Mouse (Mus musculus) intestine, embryonic 15.5 days (tissue): ENCODE data around the gene Scaf8. TPM values are rescaled to one million over a fixed set of nuclear protein-coding genes. Genes with fewer than 3 reads are reported as not detected.
"Not testable (repeated sequence)": the region's sequence is repeated elsewhere in the genome, so short reads cannot be mapped to it uniquely, and the experiment has no call there.

Source experiments
- ATAC-seq: fragments of 200-750 bp; cut with Nextera tagmentation; 2 replicates; pipeline ENCODE4 v1.8.0; 2017; ENCODE audit warnings: moderate TSS enrichment, moderate library complexity
- H3K27ac ChIP-seq: fragments of 300-500 bp; sonication (generic); 2 replicates; pipeline ENCODE4 v1.5.1; 2015; ENCODE audit warnings: mild to moderate bottlenecking, inconsistent platforms
- H3K27me3 ChIP-seq: fragments of 300-500 bp; sonication (generic); replicated peaks from 2 replicates; pipeline ENCODE4 v1.6.1; 2015; ENCODE audit warnings: inconsistent platforms
- H3K36me3 ChIP-seq: fragments of 300-500 bp; sonication (generic); 2 replicates; pipeline ENCODE4 v1.6.1; 2015; ENCODE audit warnings: inconsistent platforms
- H3K4me1 ChIP-seq: fragments of 300-500 bp; sonication (generic); replicated peaks from 2 replicates; pipeline ENCODE4 v1.6.1; 2015; ENCODE audit warnings: inconsistent platforms
- H3K4me2 ChIP-seq: fragments of 300-500 bp; sonication (generic); replicated peaks from 2 replicates; pipeline ENCODE4 v1.6.1; 2015; ENCODE audit warnings: mild to moderate bottlenecking, inconsistent platforms
- H3K4me3 ChIP-seq: fragments of 300-500 bp; sonication (generic); replicated peaks from 2 replicates; pipeline ENCODE4 v1.5.1; 2015; ENCODE audit warnings: inconsistent platforms
- H3K9ac ChIP-seq: fragments of 300-500 bp; sonication (generic); 2 replicates; pipeline ENCODE4 v1.6.1; 2015; ENCODE audit warnings: inconsistent platforms
- H3K9me3 ChIP-seq: fragments of 300-500 bp; sonication (generic); 2 replicates; pipeline ENCODE4 v1.6.1; 2016; ENCODE audit warnings: inconsistent platforms
- WGBS: fragments of 180-500 bp; shearing (Covaris S2); methylation state at CpG from one replicate; pipeline ENCODE4 v1.1.7; 2015; 5-methylcytosine and 5-hydroxymethylcytosine counted together
- polyA plus RNA-seq: library from polyadenylated mRNA; unstranded; fragments of >200 nt; fragmentation: Nextera tagmentation; extraction: Ambion mirVana; gene quantifications from 2 replicates; pipeline ENCODE4 v1.2.1, GENCODE M21; 2015

Gene Scaf8
- 16.0 and 16.9 TPM in 2 replicates for polyA plus RNA-seq

GRCm38 (mm10) chr17:3114720-3115379 is at the start of gene Scaf8:
Gene Scaf8, plus strand, starts transcription at chr17:3114972.
- H3K27ac ChIP-seq: peak within 1 kb of the TSS; percentile 99
- H3K4me3 ChIP-seq: peak within 1 kb of the TSS; percentile 84
- peak within 1 kb of the TSS; percentile 93 for H3K9ac ChIP-seq
- peak; percentile 96 for ATAC-seq
- no peaks in the 10 kb centered on the region for H3K27me3 ChIP-seq
- WGBS: under 1% methylated on average over 88 of the region's 91 CpGs
- H3K4me1 ChIP-seq: peaks cover 8% of the 10 kb centered on the region
- no peaks in the 10 kb centered on the region for H3K36me3 ChIP-seq
- peak within 1 kb of the TSS; percentile 76 for H3K4me2 ChIP-seq
- H3K9me3 ChIP-seq: no peaks in the 10 kb centered on the region

GRCm38 (mm10) chr17:3075166-3075872 is 39.5 kb upstream of the Scaf8 start:
- H3K9ac ChIP-seq: no peak overlapping the region
- no peak overlapping the region for H3K4me2 ChIP-seq
- 92% methylated on average over 9 of the region's 9 CpGs for WGBS
- ATAC-seq: no peak
- no peak overlapping the region for H3K27ac ChIP-seq
- peaks cover 11% of the 10 kb centered on the region; the same call in 1 of the 2 replicates for H3K36me3 ChIP-seq
- H3K4me3 ChIP-seq: no peak overlapping the region
- H3K4me1 ChIP-seq: no peaks in the 10 kb centered on the region
- no peaks in the 10 kb centered on the region for H3K27me3 ChIP-seq
- no peaks in the 10 kb centered on the region for H3K9me3 ChIP-seq

GRCm38 (mm10) chr17:3075873-3076245 is 38.9 kb upstream of the Scaf8 start:
- no peak overlapping the region for H3K4me3 ChIP-seq
- no peak overlapping the region for H3K9ac ChIP-seq
- no peak for ATAC-seq
- H3K27ac ChIP-seq: no peak overlapping the region
- H3K4me1 ChIP-seq: no peaks in the 10 kb centered on the region
- H3K36me3 ChIP-seq: peaks cover 11% of the 10 kb centered on the region; the same call in 1 of the 2 replicates
- H3K27me3 ChIP-seq: no peaks in the 10 kb centered on the region
- no peaks in the 10 kb centered on the region for H3K9me3 ChIP-seq
- WGBS: 93% methylated on average over 4 of the region's 4 CpGs
- H3K4me2 ChIP-seq: no peak overlapping the region

GRCm38 (mm10) chr17:3077936-3078335 is 36.8 kb upstream of the Scaf8 start:
- not testable (repeated sequence) for H3K9me3 ChIP-seq, H3K27ac ChIP-seq, H3K4me2 ChIP-seq, H3K27me3 ChIP-seq, H3K4me1 ChIP-seq, H3K9ac ChIP-seq, ATAC-seq, H3K4me3 ChIP-seq
- WGBS: 87% methylated on average over 9 of the region's 9 CpGs
- peaks cover 11% of the 10 kb centered on the region; the same call in 1 of the 2 replicates for H3K36me3 ChIP-seq

- not testable (repeated sequence) for H3K4me3 ChIP-seq, H3K4me1 ChIP-seq, H3K9ac ChIP-seq, H3K27ac ChIP-seq, H3K36me3 ChIP-seq, H3K4me2 ChIP-seq, H3K9me3 ChIP-seq, H3K27me3 ChIP-seq
- 86% methylated on average over 8 of the region's 9 CpGs for WGBS
- ATAC-seq: peak; percentile 21
These were observed 34.0 kb upstream of the Scaf8 start for GRCm38 (mm10) chr17:3080587-3081349.

- H3K4me1 ChIP-seq, H3K27ac ChIP-seq, H3K9ac ChIP-seq, H3K36me3 ChIP-seq, H3K4me3 ChIP-seq, H3K9me3 ChIP-seq, H3K27me3 ChIP-seq, H3K4me2 ChIP-seq: not testable (repeated sequence)
- peak; percentile 40 for ATAC-seq
- 80% methylated on average over 3 of the region's 3 CpGs for WGBS
These were observed 33.2 kb upstream of the Scaf8 start for GRCm38 (mm10) chr17:3081512-3082100.

- Histone ChIP-seq H3K4me2 (0 out of 2 replicates have a peak overlapping the region, but pooled peaks have one; percentile 51), H3K4me3 (peak overlapping the region; percentile 33; the same call in 1 of the 2 replicates)
- H3K9me3 ChIP-seq, H3K9ac ChIP-seq, H3K4me1 ChIP-seq, H3K27me3 ChIP-seq, H3K36me3 ChIP-seq, H3K27ac ChIP-seq: not testable (repeated sequence)
- ATAC-seq: peak; percentile 63
- 78% methylated on average over 7 of the region's 9 CpGs for WGBS
These were observed 32.5 kb upstream of the Scaf8 start for GRCm38 (mm10) chr17:3082125-3082755.

GRCm38 (mm10) chr17:3082756-3083749 is 31.7 kb upstream of the Scaf8 start:
- H3K36me3 ChIP-seq, H3K27ac ChIP-seq, H3K27me3 ChIP-seq, H3K9me3 ChIP-seq, H3K4me1 ChIP-seq: not testable (repeated sequence)
- ATAC-seq: peak; percentile 11; the same call in 1 of the 2 replicates
- Histone ChIP-seq H3K4me3 (peak overlapping the region; percentile 55), H3K9ac (0 out of 2 replicates have a peak overlapping the region, but pooled peaks have one; percentile 28), H3K4me2 (peak overlapping the region; percentile 51)
- 4% methylated on average over 25 of the region's 25 CpGs for WGBS

GRCm38 (mm10) chr17:3083886-3084550 is 30.8 kb upstream of the Scaf8 start:
- H3K4me3 ChIP-seq: peak overlapping the region; percentile 55
- no peaks in the 10 kb centered on the region for H3K36me3 ChIP-seq
- H3K9ac ChIP-seq: peak overlapping the region; percentile 58
- H3K4me1 ChIP-seq: no peaks in the 10 kb centered on the region
- WGBS: under 1% methylated on average over 40 of the region's 40 CpGs
- peak; percentile 76 for ATAC-seq
- H3K27ac ChIP-seq: peak overlapping the region; percentile 94
- H3K9me3 ChIP-seq: no peaks in the 10 kb centered on the region
- peak overlapping the region; percentile 71 for H3K4me2 ChIP-seq
- no peaks in the 10 kb centered on the region for H3K27me3 ChIP-seq

- ATAC-seq: peak; percentile 36
- WGBS: under 1% methylated on average over 31 of the region's 31 CpGs
- Histone ChIP-seq H3K36me3 (no peaks in the 10 kb centered on the region), H3K9ac (peak overlapping the region; percentile 58), H3K27me3 (no peaks in the 10 kb centered on the region), H3K27ac (peak overlapping the region; percentile 94), H3K4me2 (peak overlapping the region; percentile 71), H3K4me1 (no peaks in the 10 kb centered on the region), H3K4me3 (peak overlapping the region; percentile 55), H3K9me3 (no peaks in the 10 kb centered on the region)
These were observed 30.2 kb upstream of the Scaf8 start for GRCm38 (mm10) chr17:3084551-3084930.
